Mouse (Mus musculus) G1E (cell line): ENCODE results near the gene Rab11fip2. TPM values are rescaled to one million over a fixed set of nuclear protein-coding genes. Genes with fewer than 3 reads are reported as not detected.

Source experiments
- ATAC-seq: 2 replicates; pipeline ENCODE4 v1.8.0; 2016; ENCODE audit warnings: mild to moderate bottlenecking; ENCODE audit not compliant: insufficient number of reproducible peaks, poor library complexity, low FRiP score, severe bottlenecking; ENCODE audit errors: extremely low read depth
- DNase-seq: peaks from one replicate; pipeline ENCODE4 v3.0.0; 2012; ENCODE audit warnings: low spot score
- H3K27me3 ChIP-seq: 2 replicates; pipeline ENCODE4 v1.6.1; 2012; ENCODE audit warnings: mild to moderate bottlenecking, low read length, inconsistent platforms; ENCODE audit not compliant: insufficient read depth
- H3K36me3 ChIP-seq: replicated peaks from 2 replicates; pipeline ENCODE3; 2012; ENCODE audit warnings: mild to moderate bottlenecking, inconsistent platforms
- H3K4me1 ChIP-seq: 2 replicates; pipeline ENCODE4 v1.6.1; 2012; ENCODE audit warnings: low read depth, low read length, inconsistent platforms, mixed read lengths; ENCODE audit not compliant: insufficient read depth
- H3K4me3 ChIP-seq: 2 replicates; pipeline ENCODE4 v1.5.1; 2012; ENCODE audit warnings: low read depth, mild to moderate bottlenecking, inconsistent platforms, low read length, moderate library complexity, mixed read lengths
- H3K9me3 ChIP-seq: replicated peaks from 2 replicates; pipeline ENCODE4 v1.6.1; 2012; ENCODE audit warnings: inconsistent platforms
- CTCF ChIP-seq: IDR thresholded peaks from 2 replicates; pipeline ENCODE4 v1.5.1; 2012; ENCODE audit warnings: low read depth, low read length, inconsistent platforms, mixed read lengths
- GATA1 ChIP-seq: IDR thresholded peaks from 2 replicates; pipeline ENCODE4 v1.6.1; 2012; ENCODE audit warnings: borderline replicate concordance, low read length, inconsistent platforms, mixed read lengths
- GATA2 ChIP-seq: IDR thresholded peaks from 2 replicates; pipeline ENCODE4 v1.6.1; 2012; ENCODE audit warnings: low read depth, low read length, inconsistent platforms, borderline replicate concordance
- POLR2AphosphoS5 ChIP-seq: IDR thresholded peaks from 2 replicates; pipeline ENCODE4 v1.6.1; 2012; ENCODE audit warnings: low read depth, low read length, inconsistent platforms; ENCODE audit not compliant: insufficient replicate concordance
- TAL1 ChIP-seq: conservative IDR thresholded peaks from 2 replicates; pipeline ENCODE4 v1.6.1; 2012; ENCODE audit warnings: low read depth, low read length, inconsistent platforms, mixed read lengths
- polyA plus RNA-seq: library from polyadenylated mRNA; stranded (reverse); fragments of >175 nt; gene quantifications from 2 replicates; pipeline ENCODE4 v1.2.3, GENCODE M21; 2012
- total RNA-seq, 2 experiments: library from RNA; stranded (forward) in 1 of 2; stranded (reverse) in 1 of 2; fragments of 200-1000 nt in 1 of 2; fragments of >200 nt in 1 of 2; fragmentation: Nextera tagmentation in 1 of 2; gene quantifications; 2 replicates each; pipeline ENCODE4 v1.2.3; 2014 to 2017

The Rab11fip2 gene
- total and polyA plus RNA-seq, 3 experiments, result 1.1 to 8.6 (median 7.8) TPM

- DNase-seq (no peak), ATAC-seq (no peak)
- H3K36me3 ChIP-seq, result peaks cover 11% of the 10 kb centered on the region
- no peak overlapping the region for H3K4me3 ChIP-seq
- H3K4me1 ChIP-seq, result no peaks in the 10 kb centered on the region
- H3K27me3 ChIP-seq, result no peaks in the 10 kb centered on the region
- no peak for TF ChIP-seq GATA2
- H3K9me3 ChIP-seq, result no peaks in the 10 kb centered on the region
These were observed 11.4 kb downstream of the Rab11fip2 start for GRCm38 (mm10) chr19:59932085-59932484.

GRCm38 (mm10) chr19:59928672-59929071 is 14.8 kb downstream of the Rab11fip2 start:
- TF ChIP-seq TAL1 (no peak), GATA2 (no peak), GATA1 (no peak), CTCF (no peak), POLR2AphosphoS5 (no peak)
- no peaks in the 10 kb centered on the region for H3K9me3 ChIP-seq
- H3K27me3 ChIP-seq, result no peaks in the 10 kb centered on the region
- ATAC-seq (no peak), DNase-seq (no peak)
- H3K4me1 ChIP-seq, result no peaks in the 10 kb centered on the region
- peaks cover 2% of the 10 kb centered on the region for H3K36me3 ChIP-seq
- no peak overlapping the region for H3K4me3 ChIP-seq

GRCm38 (mm10) chr19:59926125-59926524 is 17.3 kb downstream of the Rab11fip2 start:
- no peaks in the 10 kb centered on the region for H3K4me1 ChIP-seq
- TF ChIP-seq GATA2, result no peak
- TF ChIP-seq CTCF, result no peak
- TF ChIP-seq POLR2AphosphoS5, result no peak
- no peak for TF ChIP-seq GATA1
- no peak for TF ChIP-seq TAL1
- no peak overlapping the region for H3K4me3 ChIP-seq
- no peaks in the 10 kb centered on the region for H3K9me3 ChIP-seq
- DNase-seq (no peak), ATAC-seq (no peak)
- no peaks in the 10 kb centered on the region for H3K36me3 ChIP-seq
- H3K27me3 ChIP-seq, result no peaks in the 10 kb centered on the region

- no peak for DNase-seq
- no peaks in the 10 kb centered on the region for H3K4me1 ChIP-seq
- peaks cover 2% of the 10 kb centered on the region for H3K36me3 ChIP-seq
- ATAC-seq, result no peak
- no peaks in the 10 kb centered on the region for H3K27me3 ChIP-seq
- TF ChIP-seq CTCF (no peak), TAL1 (no peak), GATA2 (no peak), POLR2AphosphoS5 (no peak), GATA1 (no peak)
- H3K9me3 ChIP-seq, result no peaks in the 10 kb centered on the region
- H3K4me3 ChIP-seq, result no peak overlapping the region
These were observed 22.6 kb downstream of the Rab11fip2 start for GRCm38 (mm10) chr19:59920846-59921245.

- Histone ChIP-seq H3K4me3 (no peak overlapping the region), H3K27me3 (no peaks in the 10 kb centered on the region), H3K9me3 (no peaks in the 10 kb centered on the region), H3K4me1 (no peaks in the 10 kb centered on the region), H3K36me3 (peaks cover 9% of the 10 kb centered on the region)
- no peak for ATAC-seq
- no peak for TF ChIP-seq CTCF
- no peak for TF ChIP-seq TAL1
- TF ChIP-seq GATA2, result no peak
- no peak for TF ChIP-seq GATA1
- TF ChIP-seq POLR2AphosphoS5, result no peak
- DNase-seq, result no peak
These were observed 25.4 kb downstream of the Rab11fip2 start for GRCm38 (mm10) chr19:59917901-59918613.

- Histone ChIP-seq H3K4me1 (no peaks in the 10 kb centered on the region), H3K4me3 (no peak overlapping the region), H3K27me3 (no peaks in the 10 kb centered on the region), H3K36me3 (peaks cover 15% of the 10 kb centered on the region), H3K9me3 (no peaks in the 10 kb centered on the region)
- DNase-seq (no peak), ATAC-seq (no peak)
- no peak for TF ChIP-seq TAL1
- no peak for TF ChIP-seq GATA2
- no peak for TF ChIP-seq POLR2AphosphoS5
- TF ChIP-seq CTCF, result no peak
- no peak for TF ChIP-seq GATA1
These were observed 31.9 kb downstream of the Rab11fip2 start for GRCm38 (mm10) chr19:59911554-59911953.
